Mouse (Mus musculus): ENCODE measurements around the gene Olfr32. TPM values are rescaled to one million over a fixed set of nuclear protein-coding genes. Genes with fewer than 3 reads are reported as not detected.
"Not testable (repeated sequence)": the region's sequence is repeated elsewhere in the genome, so short reads cannot be mapped to it uniquely, and the experiment has no call there.

Gene Olfr32
- not detected in 2 replicates for polyA plus RNA-seq (2016; fragmentation: Nextera tagmentation; extraction: Ambion mirVana)

DNA sequence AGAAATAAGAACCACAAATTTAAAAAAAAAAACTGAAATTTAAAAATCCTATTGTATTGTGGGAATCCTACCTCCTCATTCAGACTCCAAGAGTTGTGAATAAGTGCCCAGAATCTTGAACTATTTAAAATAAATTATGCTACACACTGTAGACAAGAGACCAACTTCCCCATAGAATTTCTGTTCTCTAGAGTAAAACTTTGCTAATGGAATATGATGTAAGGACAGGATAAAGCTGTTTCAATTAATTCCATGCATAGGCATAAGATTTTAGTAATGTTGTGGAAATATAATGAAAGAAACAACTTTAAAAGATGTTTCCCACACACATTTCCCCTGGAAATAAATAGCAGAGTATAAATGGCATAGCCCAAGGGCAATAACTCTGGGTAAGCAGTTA lies at the start of gene Olfr32:
Gene Olfr32 (minus strand): TSS at position 101 of the 400 bp plus-strand sequence.
- no peak for DNase-seq (ENCODE audit: low spot score)
- H3K9me3 ChIP-seq (replicated peaks): no peaks in the 10 kb centered on the region
- H3K27ac ChIP-seq: no peak within 1 kb of the TSS
- no peak within 1 kb of the TSS for H3K4me3 ChIP-seq
- no peaks in the 10 kb centered on the region for H3K4me1 ChIP-seq
- H3K36me3 ChIP-seq: no peaks in the 10 kb centered on the region
- H3K27me3 ChIP-seq (ENCODE audit: low read depth, poor library complexity, severe bottlenecking): no peaks in the 10 kb centered on the region

- H3K27ac ChIP-seq; H3K36me3 ChIP-seq; DNase-seq (ENCODE audit: low spot score); H3K9me3 ChIP-seq (replicated peaks); H3K4me1 ChIP-seq; H3K4me3 ChIP-seq; H3K27me3 ChIP-seq (ENCODE audit: low read depth, poor library complexity, severe bottlenecking): not testable (repeated sequence)
- no CpG with 5 or more reads among the region's 5 CpGs for WGBS
Measured at GRCm38 (mm10) chr2:90187082-90187481, 45.0 kb upstream of the Olfr32 start.

GRCm38 (mm10) chr2:90186082-90186481 lies 44.0 kb upstream of the Olfr32 start:
- not testable (repeated sequence) for H3K36me3 ChIP-seq; H3K4me3 ChIP-seq; H3K9me3 ChIP-seq (replicated peaks); H3K4me1 ChIP-seq; H3K27me3 ChIP-seq (ENCODE audit: low read depth, poor library complexity, severe bottlenecking); DNase-seq (ENCODE audit: low spot score); H3K27ac ChIP-seq
- WGBS: no CpG with 5 or more reads among the region's 4 CpGs

DNA sequence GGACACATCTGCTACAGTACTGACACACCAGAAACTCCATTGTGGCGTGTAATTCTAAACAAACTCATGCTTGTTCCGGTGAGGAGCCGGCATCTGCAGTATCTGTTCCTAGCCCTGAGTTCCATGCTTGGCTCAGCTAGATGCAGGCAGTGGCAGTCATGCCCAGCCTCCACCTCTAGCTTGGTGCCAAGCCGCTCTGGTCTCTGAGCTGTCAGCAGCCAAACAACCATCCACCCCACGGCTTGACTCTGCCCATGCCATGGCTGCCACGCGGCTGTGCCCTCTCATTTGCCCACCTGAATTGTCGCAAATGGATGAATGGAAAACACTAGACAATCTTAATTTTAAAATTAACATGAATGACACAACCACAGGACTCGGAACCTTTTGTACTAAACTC lies 11.8 kb upstream of the Olfr32 start:
- Histone ChIP-seq H3K4me3 (no peak overlapping the region), H3K27ac (no peak overlapping the region), H3K27me3 (ENCODE audit: low read depth, poor library complexity, severe bottlenecking) (no peaks in the 10 kb centered on the region), H3K36me3 (no peaks in the 10 kb centered on the region), H3K9me3 (replicated peaks) (no peaks in the 10 kb centered on the region), H3K4me1 (no peaks in the 10 kb centered on the region)
- WGBS: 91% methylated on average over 9 of the region's 9 CpGs
- DNase-seq (ENCODE audit: low spot score): no peak

DNA sequence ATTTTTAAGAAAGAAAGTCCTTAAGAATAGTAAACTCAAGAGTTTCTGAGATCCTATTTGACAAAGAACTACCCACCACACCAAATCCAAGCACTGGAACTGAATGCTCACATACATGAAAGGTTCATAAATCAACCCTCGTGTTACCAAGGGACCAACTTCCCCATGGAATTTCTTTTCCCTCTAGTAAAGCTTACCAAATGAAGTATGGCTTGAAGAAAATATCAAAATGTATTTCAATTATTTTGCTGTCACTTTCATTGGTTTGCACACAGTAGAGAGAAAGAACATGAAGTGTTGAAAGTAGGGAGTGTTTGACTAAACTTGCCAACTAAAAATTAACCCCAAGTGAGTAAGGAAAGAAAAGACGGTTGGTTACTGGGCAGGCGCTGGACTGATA lies 10.9 kb upstream of the Olfr32 start, which contains the start of gene Olfr1270:
Gene Olfr1270 (minus strand): TSS at position 101 of the 400 bp plus-strand sequence.
- no peak for DNase-seq (ENCODE audit: low spot score)
- 89% methylated on average over 3 of the region's 3 CpGs for WGBS
- H3K36me3 ChIP-seq: no peaks in the 10 kb centered on the region
- no peaks in the 10 kb centered on the region for H3K9me3 ChIP-seq (replicated peaks)
- H3K4me1 ChIP-seq: no peaks in the 10 kb centered on the region
- no peak within 1 kb of the TSS for H3K4me3 ChIP-seq
- no peak within 1 kb of the TSS for H3K27ac ChIP-seq
- no peaks in the 10 kb centered on the region for H3K27me3 ChIP-seq (ENCODE audit: low read depth, poor library complexity, severe bottlenecking)

DNA sequence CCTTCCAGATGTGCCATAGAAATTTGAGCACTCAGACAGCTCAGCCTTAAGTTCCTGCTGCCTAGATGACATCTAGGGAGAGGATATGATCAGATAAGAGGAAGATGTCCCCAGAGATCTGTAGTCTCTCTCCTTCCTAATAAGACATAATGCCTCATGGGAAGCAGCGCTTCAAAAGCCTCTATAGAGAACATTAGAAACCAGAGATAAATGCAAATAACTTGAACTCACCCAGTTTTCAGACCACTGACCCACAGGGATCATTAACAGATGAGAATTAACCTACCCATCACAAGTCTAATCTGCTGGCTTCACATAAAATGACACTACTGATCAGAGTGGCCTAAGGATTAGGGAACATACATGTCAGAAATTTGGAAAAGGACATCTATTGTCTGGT lies 20.8 kb downstream of the Olfr32 start, which contains the start of gene Olfr1269:
Gene Olfr1269 (minus strand): TSS at position 101 of the 400 bp plus-strand sequence.
- Histone ChIP-seq H3K9me3 (replicated peaks) (no peaks in the 10 kb centered on the region), H3K27ac (no peak within 1 kb of the TSS), H3K4me1 (no peaks in the 10 kb centered on the region), H3K4me3 (no peak within 1 kb of the TSS), H3K27me3 (ENCODE audit: low read depth, poor library complexity, severe bottlenecking) (no peaks in the 10 kb centered on the region), H3K36me3 (no peaks in the 10 kb centered on the region)
- no peak for DNase-seq (ENCODE audit: low spot score)
- 97% methylated on average over 1 of the region's 1 CpGs for whole genome bisulfite sequencing

Other genes starting within 250 kb of the Olfr32 start
- gene Olfr1258, start 215.0 kb downstream of the Olfr32 start, polyA plus RNA-seq (2016; fragmentation: Nextera tagmentation; extraction: Ambion mirVana): not detected in 2 replicates
- not detected in 2 replicates for gene Olfr1259, start 193.6 kb downstream of the Olfr32 start, polyA plus RNA-seq (2016; fragmentation: Nextera tagmentation; extraction: Ambion mirVana)
- gene Olfr1260, start 168.0 kb downstream of the Olfr32 start, polyA plus RNA-seq (2016; fragmentation: Nextera tagmentation; extraction: Ambion mirVana): not detected in 2 replicates
- gene Olfr1261, start 151.1 kb downstream of the Olfr32 start, polyA plus RNA-seq (2016; fragmentation: Nextera tagmentation; extraction: Ambion mirVana): not detected in 2 replicates
- gene Olfr1262, start 142.2 kb downstream of the Olfr32 start, polyA plus RNA-seq (2016; fragmentation: Nextera tagmentation; extraction: Ambion mirVana): not detected in 2 replicates
- not detected in 2 replicates for gene Olfr1263, start 130.2 kb downstream of the Olfr32 start, polyA plus RNA-seq (2016; fragmentation: Nextera tagmentation; extraction: Ambion mirVana)
- gene Olfr1264, start 116.7 kb downstream of the Olfr32 start, polyA plus RNA-seq (2016; fragmentation: Nextera tagmentation; extraction: Ambion mirVana): not detected in 2 replicates
- gene Olfr1265, start 107.0 kb downstream of the Olfr32 start, polyA plus RNA-seq (2016; fragmentation: Nextera tagmentation; extraction: Ambion mirVana): not detected in 2 replicates
- not detected in 2 replicates for gene Olfr140, start 78.7 kb downstream of the Olfr32 start, polyA plus RNA-seq (2016; fragmentation: Nextera tagmentation; extraction: Ambion mirVana)
- gene Olfr1269, start 20.9 kb downstream of the Olfr32 start, polyA plus RNA-seq (2016; fragmentation: Nextera tagmentation; extraction: Ambion mirVana): not detected in 2 replicates
- not detected in 2 replicates for gene Olfr1270, start 10.8 kb upstream of the Olfr32 start, polyA plus RNA-seq (2016; fragmentation: Nextera tagmentation; extraction: Ambion mirVana)
- gene Olfr1506, start 82.2 kb upstream of the Olfr32 start, polyA plus RNA-seq (2016; fragmentation: Nextera tagmentation; extraction: Ambion mirVana): 0.09 TPM in 1 of 2 replicates, not detected in the other
- not detected in 2 replicates for gene Olfr142, start 115.3 kb upstream of the Olfr32 start, polyA plus RNA-seq (2016; fragmentation: Nextera tagmentation; extraction: Ambion mirVana)
- gene Olfr1271, start 128.7 kb upstream of the Olfr32 start, polyA plus RNA-seq (2016; fragmentation: Nextera tagmentation; extraction: Ambion mirVana): not detected in 2 replicates
- not detected in 2 replicates for gene Olfr1272, start 150.5 kb upstream of the Olfr32 start, polyA plus RNA-seq (2016; fragmentation: Nextera tagmentation; extraction: Ambion mirVana)
- not detected in 2 replicates for gene Gm13769, start 179.9 kb upstream of the Olfr32 start, polyA plus RNA-seq (2016; fragmentation: Nextera tagmentation; extraction: Ambion mirVana)